Mouse (Mus musculus): ENCODE measurements around the gene Gm10283. TPM values are rescaled to one million over a fixed set of nuclear protein-coding genes. Genes with fewer than 3 reads are reported as not detected.
A peak's percentile ranks its signal among the peaks of the same experiment; 100 is the strongest.
"Not testable (repeated sequence)": the region's sequence is repeated elsewhere in the genome, so short reads cannot be mapped to it uniquely, and the experiment has no call there.

The Gm10283 gene
- polyA plus RNA-seq (2011; ENCODE audit: insufficient read depth, insufficient read length, low read depth, missing spikeins): not detected in 2 replicates

DNA sequence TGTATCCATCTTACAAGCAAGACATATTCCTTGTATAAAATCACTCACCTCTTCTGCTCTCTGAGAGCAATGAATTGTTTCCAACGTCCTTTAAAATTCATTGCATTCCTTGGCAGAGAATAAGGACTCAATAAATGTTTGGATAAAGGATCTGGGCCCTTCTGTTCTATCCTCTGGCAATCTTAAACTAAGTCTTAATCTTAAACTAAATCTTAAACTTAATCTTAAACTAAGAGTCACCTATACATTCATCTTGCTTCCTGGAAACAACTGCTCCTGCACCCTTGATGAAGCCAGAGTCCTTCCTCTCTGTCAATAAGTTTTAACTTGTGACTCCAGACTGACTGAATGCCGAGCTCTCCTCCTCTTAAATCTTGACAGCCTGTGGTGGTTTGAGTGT, at the start of gene Gm10283:
Gene Gm10283, minus strand, starts transcription at position 101 of the 400 bp plus-strand sequence.
- Histone ChIP-seq H3K4me3 (ENCODE audit: low read depth, low read length) (no peak within 1 kb of the TSS), H3K9me3 (replicated peaks; ENCODE audit: control insufficient read depth, insufficient read depth, low read length, poor library complexity, severe bottlenecking) (no peaks in the 10 kb centered on the region), H3K4me1 (ENCODE audit: control insufficient read depth, insufficient read depth, low read length) (no peaks in the 10 kb centered on the region), H3K36me3 (ENCODE audit: control insufficient read depth, insufficient read depth, low read length, poor library complexity, severe bottlenecking) (no peaks in the 10 kb centered on the region), H3K27ac (ENCODE audit: insufficient read depth, low read length) (no peak within 1 kb of the TSS), H3K9ac (ENCODE audit: low read depth, poor library complexity, severe bottlenecking) (no peak within 1 kb of the TSS), H3K27me3 (ENCODE audit: control insufficient read depth, insufficient read depth, low read length, poor library complexity, severe bottlenecking) (peaks cover 1% of the 10 kb centered on the region; the same call in 1 of the 2 replicates)
- TF ChIP-seq CTCF (IDR thresholded peaks at IDR 0.05; ENCODE audit: low read depth, low read length) (no peak), POLR2A (IDR thresholded peaks at IDR 0.05; ENCODE audit: insufficient read depth, low read length) (no peak), EP300 (IDR thresholded peaks at IDR 0.05; ENCODE audit: insufficient read depth, low read depth, low read length) (no peak)

DNA sequence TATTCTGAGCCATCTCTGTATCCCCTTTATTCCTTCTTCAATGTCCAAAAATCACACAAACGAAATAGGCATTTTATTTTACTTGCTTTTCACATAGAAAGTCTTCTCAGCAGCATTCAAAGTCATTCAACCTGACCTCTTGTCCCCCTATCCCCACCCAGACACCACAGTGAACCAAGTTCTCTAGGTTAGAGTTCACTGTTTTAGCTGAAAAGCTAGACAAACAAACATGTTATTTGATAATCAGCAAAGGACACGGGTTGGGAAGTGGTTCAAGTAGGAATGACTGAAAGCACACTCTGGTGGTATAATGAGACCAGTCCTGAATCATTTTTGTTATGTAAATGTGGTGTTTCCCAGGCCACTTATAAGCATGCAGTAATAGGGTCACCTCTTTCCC, 31.9 kb upstream of the Gm10283 start:
- Histone ChIP-seq H3K27me3 (ENCODE audit: control insufficient read depth, insufficient read depth, low read length, poor library complexity, severe bottlenecking) (no peaks in the 10 kb centered on the region), H3K9me3 (replicated peaks; ENCODE audit: control insufficient read depth, insufficient read depth, low read length, poor library complexity, severe bottlenecking) (peaks cover 9% of the 10 kb centered on the region), H3K36me3 (ENCODE audit: control insufficient read depth, insufficient read depth, low read length, poor library complexity, severe bottlenecking) (no peaks in the 10 kb centered on the region), H3K4me1 (ENCODE audit: control insufficient read depth, insufficient read depth, low read length) (no peaks in the 10 kb centered on the region), H3K9ac (ENCODE audit: low read depth, poor library complexity, severe bottlenecking) (no peak overlapping the region), H3K27ac (ENCODE audit: insufficient read depth, low read length) (no peak overlapping the region), H3K4me3 (ENCODE audit: low read depth, low read length) (no peak overlapping the region)
- TF ChIP-seq POLR2A (IDR thresholded peaks at IDR 0.05; ENCODE audit: insufficient read depth, low read length): no peak

DNA sequence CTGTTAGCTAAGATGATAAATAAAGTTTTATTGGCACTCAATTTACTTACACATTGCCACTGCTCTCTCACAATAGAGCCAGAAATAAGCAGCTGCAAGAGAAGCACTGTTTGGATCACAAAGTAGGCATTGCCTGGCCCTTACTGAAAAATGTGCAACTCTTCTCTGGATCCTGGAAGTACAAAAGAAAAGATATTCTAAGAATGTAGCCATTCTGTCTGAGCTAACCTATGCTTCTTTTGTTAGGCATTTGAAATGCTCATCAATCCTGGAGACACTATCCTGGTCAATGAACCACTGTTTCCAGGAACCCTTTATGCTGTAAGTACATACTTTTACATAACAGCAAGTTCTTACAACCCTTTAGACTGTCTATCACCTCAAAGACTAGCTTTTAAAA, 15.3 kb upstream of the Gm10283 start:
- Histone ChIP-seq H3K4me1 (ENCODE audit: control insufficient read depth, insufficient read depth, low read length) (no peaks in the 10 kb centered on the region), H3K4me3 (ENCODE audit: low read depth, low read length) (no peak overlapping the region), H3K27me3 (ENCODE audit: control insufficient read depth, insufficient read depth, low read length, poor library complexity, severe bottlenecking) (peaks cover 2% of the 10 kb centered on the region; the same call in 1 of the 2 replicates), H3K9me3 (replicated peaks; ENCODE audit: control insufficient read depth, insufficient read depth, low read length, poor library complexity, severe bottlenecking) (no peaks in the 10 kb centered on the region), H3K36me3 (ENCODE audit: control insufficient read depth, insufficient read depth, low read length, poor library complexity, severe bottlenecking) (no peaks in the 10 kb centered on the region), H3K27ac (ENCODE audit: insufficient read depth, low read length) (no peak overlapping the region), H3K9ac (ENCODE audit: low read depth, poor library complexity, severe bottlenecking) (no peak overlapping the region)
- TF ChIP-seq CTCF (IDR thresholded peaks at IDR 0.05; ENCODE audit: low read depth, low read length): no peak
- TF ChIP-seq EP300 (IDR thresholded peaks at IDR 0.05; ENCODE audit: insufficient read depth, low read depth, low read length): no peak
- TF ChIP-seq POLR2A (IDR thresholded peaks at IDR 0.05; ENCODE audit: insufficient read depth, low read length): no peak

DNA sequence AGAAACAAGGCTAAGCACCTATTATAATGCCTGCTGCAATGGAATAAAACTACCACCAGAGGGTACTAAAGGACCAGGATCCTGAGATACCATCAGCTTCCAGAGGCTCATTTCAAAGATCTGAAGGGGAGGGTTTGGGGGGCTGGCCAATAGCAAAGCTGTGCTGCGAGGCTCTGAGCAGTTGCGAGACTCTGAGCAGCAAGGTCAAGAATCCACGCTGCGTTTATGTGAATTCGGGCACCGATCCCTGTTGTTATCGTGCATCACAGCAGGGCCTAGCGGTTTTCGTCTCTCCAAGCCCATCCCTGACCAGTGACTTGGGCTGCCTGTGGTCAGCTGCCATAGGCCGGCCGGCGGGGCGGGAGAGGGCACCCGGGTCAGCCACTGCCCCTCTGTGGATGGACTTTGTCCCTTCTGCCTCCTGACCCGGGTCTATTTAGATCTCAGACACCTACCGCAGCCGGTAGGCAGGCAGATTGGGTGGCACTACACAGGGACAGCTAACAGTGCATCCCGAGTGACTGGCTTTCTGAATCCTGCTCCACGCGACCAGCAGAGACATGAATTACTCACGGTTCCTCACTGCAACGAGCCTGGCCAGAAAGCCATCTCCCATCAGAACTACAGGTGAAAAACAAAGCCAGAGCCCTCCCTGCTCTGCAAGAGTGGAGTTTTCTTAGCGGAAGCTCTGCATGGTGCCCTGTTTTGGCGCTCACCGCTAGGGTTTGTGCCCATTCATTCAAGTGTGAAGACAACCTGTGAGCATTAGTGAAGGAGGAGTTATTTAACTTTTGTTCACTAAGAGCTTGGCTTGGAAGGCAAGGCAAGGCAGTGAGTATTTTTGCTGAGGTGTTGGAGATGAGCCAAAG, 2.9 kb upstream of the Gm10283 start, which contains the start of gene Aadat:
Gene Aadat, plus strand, starts transcription at position 280 of the 869 bp plus-strand sequence.
- H3K4me3 ChIP-seq (ENCODE audit: low read depth, low read length): peak within 1 kb of the TSS; percentile 75
- H3K9ac ChIP-seq (ENCODE audit: low read depth, poor library complexity, severe bottlenecking): peak within 1 kb of the TSS; percentile 41
- H3K36me3 ChIP-seq (ENCODE audit: control insufficient read depth, insufficient read depth, low read length, poor library complexity, severe bottlenecking): no peaks in the 10 kb centered on the region
- H3K9me3 ChIP-seq (replicated peaks; ENCODE audit: control insufficient read depth, insufficient read depth, low read length, poor library complexity, severe bottlenecking): no peaks in the 10 kb centered on the region
- H3K27me3 ChIP-seq (ENCODE audit: control insufficient read depth, insufficient read depth, low read length, poor library complexity, severe bottlenecking): peaks cover 1% of the 10 kb centered on the region; the same call in 1 of the 2 replicates
- TF ChIP-seq CTCF (IDR thresholded peaks at IDR 0.05; ENCODE audit: low read depth, low read length) (no peak), POLR2A (IDR thresholded peaks at IDR 0.05; ENCODE audit: insufficient read depth, low read length) (no peak), EP300 (IDR thresholded peaks at IDR 0.05; ENCODE audit: insufficient read depth, low read depth, low read length) (no peak)
- H3K27ac ChIP-seq (ENCODE audit: insufficient read depth, low read length): no peak within 1 kb of the TSS
- H3K4me1 ChIP-seq (ENCODE audit: control insufficient read depth, insufficient read depth, low read length): no peaks in the 10 kb centered on the region

DNA sequence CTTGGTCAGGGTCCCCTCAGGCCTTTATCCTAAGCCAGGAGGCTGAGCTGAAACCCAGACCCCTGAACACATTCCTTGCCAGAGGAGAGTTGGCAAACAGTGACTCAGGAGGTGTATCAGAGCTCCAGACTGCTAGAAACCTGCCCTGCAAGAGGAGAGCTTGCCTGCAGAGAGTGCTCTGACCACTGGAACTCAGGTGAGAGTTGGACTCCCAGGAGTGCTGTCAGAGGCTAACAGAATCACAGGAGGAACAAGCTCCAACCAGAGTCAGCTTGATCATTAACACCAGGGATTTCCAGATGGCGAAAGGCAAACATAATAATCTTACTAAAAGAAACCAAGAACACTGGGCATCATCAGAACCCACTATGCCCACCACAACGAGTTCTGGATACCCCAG, 8.0 kb downstream of the Gm10283 start:
- H3K27ac ChIP-seq (ENCODE audit: insufficient read depth, low read length); H3K9ac ChIP-seq (ENCODE audit: low read depth, poor library complexity, severe bottlenecking); H3K36me3 ChIP-seq (ENCODE audit: control insufficient read depth, insufficient read depth, low read length, poor library complexity, severe bottlenecking); H3K4me1 ChIP-seq (ENCODE audit: control insufficient read depth, insufficient read depth, low read length); H3K27me3 ChIP-seq (ENCODE audit: control insufficient read depth, insufficient read depth, low read length, poor library complexity, severe bottlenecking); H3K9me3 ChIP-seq (replicated peaks; ENCODE audit: control insufficient read depth, insufficient read depth, low read length, poor library complexity, severe bottlenecking); H3K4me3 ChIP-seq (ENCODE audit: low read depth, low read length): not testable (repeated sequence)

DNA sequence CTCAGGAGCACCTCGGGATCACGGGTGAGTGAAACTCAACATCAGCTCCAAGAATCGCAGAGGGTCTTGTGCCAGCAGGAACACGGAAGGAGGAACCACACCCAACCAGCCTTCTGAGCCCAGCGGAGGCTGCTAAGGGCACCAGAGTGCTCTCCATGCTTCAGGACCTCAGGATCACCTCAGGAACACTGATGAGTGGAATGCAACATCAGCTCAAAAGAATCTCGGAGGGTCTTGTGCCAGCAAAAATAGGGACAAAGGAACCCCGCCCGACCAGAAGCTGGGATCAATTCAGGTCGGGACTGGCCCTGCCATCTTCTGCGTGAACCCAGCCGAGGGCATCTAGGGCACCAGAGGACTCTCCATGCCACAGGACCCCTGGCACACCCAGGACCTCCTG, 8.4 kb downstream of the Gm10283 start:
- no peak overlapping the region for H3K27ac ChIP-seq (ENCODE audit: insufficient read depth, low read length)
- no peaks in the 10 kb centered on the region for H3K36me3 ChIP-seq (ENCODE audit: control insufficient read depth, insufficient read depth, low read length, poor library complexity, severe bottlenecking)
- H3K9me3 ChIP-seq (replicated peaks; ENCODE audit: control insufficient read depth, insufficient read depth, low read length, poor library complexity, severe bottlenecking): no peaks in the 10 kb centered on the region
- no peaks in the 10 kb centered on the region for H3K27me3 ChIP-seq (ENCODE audit: control insufficient read depth, insufficient read depth, low read length, poor library complexity, severe bottlenecking)
- no peak overlapping the region for H3K4me3 ChIP-seq (ENCODE audit: low read depth, low read length)
- H3K4me1 ChIP-seq (ENCODE audit: control insufficient read depth, insufficient read depth, low read length): no peaks in the 10 kb centered on the region
- TF ChIP-seq POLR2A (IDR thresholded peaks at IDR 0.05; ENCODE audit: insufficient read depth, low read length): no peak
- TF ChIP-seq EP300 (IDR thresholded peaks at IDR 0.05; ENCODE audit: insufficient read depth, low read depth, low read length): no peak
- TF ChIP-seq CTCF (IDR thresholded peaks at IDR 0.05; ENCODE audit: low read depth, low read length): no peak
- H3K9ac ChIP-seq (ENCODE audit: low read depth, poor library complexity, severe bottlenecking): no peak overlapping the region

Measured in ES-Bruce4 (cell line).